Mouse (Mus musculus): ENCODE measurements at regions not wholly inside any gene's neighbourhood (a gene's known extent, or its start where the extent isn't known, plus 50 kb on each side); places are given as distances from the start of the nearest gene placed in this dataset.

DNA sequence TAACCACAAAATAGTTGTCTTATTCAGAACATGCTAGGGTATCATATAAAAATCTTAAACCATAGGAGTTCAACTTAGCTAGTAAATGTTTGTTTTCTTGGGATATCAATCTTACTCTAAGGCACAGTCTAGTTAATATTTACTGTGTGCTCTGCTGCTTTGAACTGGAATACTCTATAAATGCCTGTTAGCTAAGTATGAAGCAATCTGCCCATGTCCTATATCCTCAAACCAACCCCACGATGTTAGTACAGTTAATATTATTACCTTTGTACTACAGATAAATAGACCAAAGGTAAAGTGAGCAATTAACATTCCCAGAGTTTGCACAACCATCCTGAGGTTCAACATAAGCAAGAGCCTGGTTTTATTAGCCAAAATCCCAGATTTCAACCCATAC lies 145.7 kb upstream of the Ednrb start:
- no peak for TF ChIP-seq CTCF (IDR thresholded peaks at IDR 0.05; ENCODE audit: low read depth, low read length)
- no peak for TF ChIP-seq EP300 (IDR thresholded peaks at IDR 0.05; ENCODE audit: insufficient read depth, low read depth, low read length)
- TF ChIP-seq POLR2A (IDR thresholded peaks at IDR 0.05; ENCODE audit: insufficient read depth, low read length), result no peak
